Mouse (Mus musculus) thymus, adult 2 months (tissue): Measurements from ENCODE around the gene Bach2.

Source experiments
- CTCF ChIP-seq: fragments of 200-500 bp; IDR thresholded peaks from 2 replicates; pipeline ENCODE4 v1.5.1; 2012; ENCODE audit warnings: mild to moderate bottlenecking, control low read depth, low read length, moderate library complexity, borderline replicate concordance; ENCODE audit not compliant: control insufficient read depth, poor library complexity, insufficient read depth; ENCODE audit errors: extremely low read depth
- POLR2A ChIP-seq: fragments of 200-500 bp; IDR thresholded peaks from 2 replicates; pipeline ENCODE4 v1.6.1; 2012; ENCODE audit warnings: mild to moderate bottlenecking, low read length, control low read depth, moderate library complexity; ENCODE audit not compliant: control insufficient read depth, poor library complexity, insufficient read depth; ENCODE audit errors: extremely low read depth

GRCm38 (mm10) chr4:32227970-32228557 lies 10.5 kb upstream of the Bach2 start:
- TF ChIP-seq POLR2A = no peak
- no peak for TF ChIP-seq CTCF
